Mouse (Mus musculus) heart, adult 2 months (tissue): ENCODE measurements around the gene Gtf2h1.
A peak's percentile ranks its signal among the peaks of the same experiment; 100 is the strongest.

ENCODE experiments used
- CTCF ChIP-seq: fragments of 200-600 bp; IDR thresholded peaks from 2 replicates; pipeline ENCODE4 v1.8.1; 2022; ENCODE audit warnings: antibody characterized with exemption, mild to moderate bottlenecking, moderate library complexity
- EP300 ChIP-seq: fragments of 200-500 bp; IDR thresholded peaks from 2 replicates; pipeline ENCODE4 v1.6.1; 2011; ENCODE audit warnings: low read depth, low read length, control low read depth; ENCODE audit not compliant: insufficient read depth
- POLR2A ChIP-seq: fragments of 200-500 bp; IDR thresholded peaks from 2 replicates; pipeline ENCODE4 v1.6.1; 2011; ENCODE audit warnings: mild to moderate bottlenecking, low read depth, low read length, control low read depth; ENCODE audit not compliant: insufficient read depth

- TF ChIP-seq EP300 (0 out of 2 replicates have a peak, but pooled peaks have one; percentile 13), CTCF (no peak), POLR2A (peak; percentile 62)
Measured at GRCm38 (mm10) chr7:46795287-46796205, at the start of gene Gtf2h1, which contains the start of gene Hps5.
